Mouse (Mus musculus) forebrain, embryonic 10.5 days (tissue): Measurements from ENCODE around the gene Cd19. TPM values are rescaled to one million over a fixed set of nuclear protein-coding genes. Genes with fewer than 3 reads are reported as not detected.
A peak's percentile ranks its signal among the peaks of the same experiment; 100 is the strongest.

ENCODE experiments used
- DNase-seq: peaks from one replicate; pipeline ENCODE4 v3.0.0-alpha.2; 2017; ENCODE audit warnings: low spot score; ENCODE audit errors: extremely low spot score
- H3K27ac ChIP-seq: fragments of 300-500 bp; sonication (generic); 2 replicates; pipeline ENCODE4 v1.5.1; 2016; ENCODE audit warnings: mild to moderate bottlenecking
- H3K27me3 ChIP-seq: fragments of 300-500 bp; sonication (generic); 2 replicates; pipeline ENCODE4 v1.6.1; 2016; ENCODE audit warnings: mild to moderate bottlenecking; ENCODE audit not compliant: poor library complexity, severe bottlenecking
- H3K36me3 ChIP-seq: fragments of 300-500 bp; sonication (generic); replicated peaks from 2 replicates; pipeline ENCODE4 v1.6.1; 2016; ENCODE audit warnings: mild to moderate bottlenecking, moderate library complexity
- H3K4me1 ChIP-seq: fragments of 300-500 bp; sonication (generic); 2 replicates; pipeline ENCODE4 v1.6.1; 2016
- H3K4me3 ChIP-seq: fragments of 300-500 bp; sonication (generic); 2 replicates; pipeline ENCODE4 v1.5.1; 2016; ENCODE audit warnings: mild to moderate bottlenecking, moderate library complexity
- H3K9me3 ChIP-seq: fragments of 300-500 bp; sonication (generic); 2 replicates; pipeline ENCODE4 v1.6.1; 2016; ENCODE audit warnings: mild to moderate bottlenecking, moderate library complexity
- WGBS: fragments of 180-500 bp; shearing (Covaris S2); methylation state at CpG from one replicate; pipeline ENCODE4 v1.1.7; 2016; 5-methylcytosine and 5-hydroxymethylcytosine counted together
- polyA plus RNA-seq: library from polyadenylated mRNA; unstranded; fragments of >200 nt; fragmentation: Nextera tagmentation; extraction: Ambion mirVana; gene quantifications from 2 replicates; pipeline ENCODE4 v1.2.1, GENCODE M21; 2016

The Cd19 gene
- 0.07 and 0.14 TPM in 2 replicates for polyA plus RNA-seq

- Histone ChIP-seq H3K4me3 (no peak within 1 kb of the TSS), H3K27ac (no peak within 1 kb of the TSS; the same call in 1 of the 2 replicates), H3K9me3 (no peaks in the 10 kb centered on the region), H3K36me3 (no peaks in the 10 kb centered on the region), H3K27me3 (no peaks in the 10 kb centered on the region), H3K4me1 (peaks cover 23% of the 10 kb centered on the region)
- no peak for DNase-seq
- WGBS = 91% methylated on average over 6 of the region's 6 CpGs
These were observed at the start of gene Cd19 for GRCm38 (mm10) chr7:126414725-126415124. Gene Cd19 (minus strand): TSS chr7:126414889.

GRCm38 (mm10) chr7:126464121-126464520, 49.4 kb upstream of the Cd19 start:
- DNase-seq = no peak
- Histone ChIP-seq H3K27me3 (no peaks in the 10 kb centered on the region), H3K9me3 (no peaks in the 10 kb centered on the region), H3K27ac (no peak overlapping the region), H3K36me3 (peaks cover 38% of the 10 kb centered on the region), H3K4me3 (no peak overlapping the region), H3K4me1 (peaks cover 19% of the 10 kb centered on the region)
- WGBS = 62% methylated on average over 4 of the region's 4 CpGs

- Histone ChIP-seq H3K27ac (0 out of 2 replicates have a peak overlapping the region, but pooled peaks have one; percentile 0), H3K4me1 (peaks cover 19% of the 10 kb centered on the region), H3K36me3 (peaks cover 33% of the 10 kb centered on the region), H3K4me3 (no peak overlapping the region), H3K27me3 (no peaks in the 10 kb centered on the region), H3K9me3 (no peaks in the 10 kb centered on the region)
- DNase-seq = no peak
- 63% methylated on average over 4 of the region's 4 CpGs for WGBS
These were observed 48.9 kb upstream of the Cd19 start for GRCm38 (mm10) chr7:126463547-126463946.

- no peak for DNase-seq
- peaks cover 27% of the 10 kb centered on the region for H3K36me3 ChIP-seq
- H3K4me1 ChIP-seq = peaks cover 19% of the 10 kb centered on the region
- 53% methylated on average over 5 of the region's 5 CpGs for WGBS
- H3K27me3 ChIP-seq = no peaks in the 10 kb centered on the region
- H3K27ac ChIP-seq = peak within 1 kb of the TSS; percentile 57; the same call in 1 of the 2 replicates
- no peak within 1 kb of the TSS for H3K4me3 ChIP-seq
- no peaks in the 10 kb centered on the region for H3K9me3 ChIP-seq
These were observed 48.3 kb upstream of the Cd19 start, which contains the start of gene Atp2a1 for GRCm38 (mm10) chr7:126463004-126463403. Gene Atp2a1 (minus strand): TSS chr7:126463108.

GRCm38 (mm10) chr7:126461626-126462025, 46.9 kb upstream of the Cd19 start:
- H3K27me3 ChIP-seq = no peaks in the 10 kb centered on the region
- WGBS = 71% methylated on average over 3 of the region's 3 CpGs
- no peak overlapping the region for H3K27ac ChIP-seq
- H3K9me3 ChIP-seq = no peaks in the 10 kb centered on the region
- peaks cover 13% of the 10 kb centered on the region for H3K36me3 ChIP-seq
- no peak overlapping the region for H3K4me3 ChIP-seq
- peaks cover 19% of the 10 kb centered on the region for H3K4me1 ChIP-seq
- no peak for DNase-seq

- no peaks in the 10 kb centered on the region for H3K27me3 ChIP-seq
- 0 out of 2 replicates have a peak overlapping the region, but pooled peaks have one; percentile 12 for H3K27ac ChIP-seq
- WGBS = 58% methylated on average over 10 of the region's 10 CpGs
- H3K4me3 ChIP-seq = no peak overlapping the region
- H3K4me1 ChIP-seq = peaks cover 19% of the 10 kb centered on the region
- peaks cover 5% of the 10 kb centered on the region for H3K36me3 ChIP-seq
- no peaks in the 10 kb centered on the region for H3K9me3 ChIP-seq
- no peak for DNase-seq
These were observed 46.1 kb upstream of the Cd19 start for GRCm38 (mm10) chr7:126460623-126461399.

GRCm38 (mm10) chr7:126458844-126459618, 44.3 kb upstream of the Cd19 start:
- no peaks in the 10 kb centered on the region for H3K9me3 ChIP-seq
- DNase-seq = no peak
- WGBS = 87% methylated on average over 11 of the region's 11 CpGs
- H3K36me3 ChIP-seq = no peaks in the 10 kb centered on the region
- peaks cover 18% of the 10 kb centered on the region for H3K4me1 ChIP-seq
- H3K27ac ChIP-seq = no peak overlapping the region
- H3K27me3 ChIP-seq = no peaks in the 10 kb centered on the region
- no peak overlapping the region for H3K4me3 ChIP-seq

- no peak overlapping the region for H3K4me3 ChIP-seq
- H3K27ac ChIP-seq = no peak overlapping the region
- peaks cover 11% of the 10 kb centered on the region for H3K4me1 ChIP-seq
- H3K36me3 ChIP-seq = no peaks in the 10 kb centered on the region
- no peaks in the 10 kb centered on the region for H3K27me3 ChIP-seq
- WGBS = 85% methylated on average over 5 of the region's 5 CpGs
- no peaks in the 10 kb centered on the region for H3K9me3 ChIP-seq
- DNase-seq = no peak
These were observed 43.5 kb upstream of the Cd19 start for GRCm38 (mm10) chr7:126458225-126458624.

GRCm38 (mm10) chr7:126456382-126457266, 41.9 kb upstream of the Cd19 start:
- Histone ChIP-seq H3K9me3 (no peaks in the 10 kb centered on the region), H3K36me3 (no peaks in the 10 kb centered on the region), H3K27ac (no peak overlapping the region), H3K4me1 (peaks cover 6% of the 10 kb centered on the region; the same call in 1 of the 2 replicates), H3K4me3 (no peak overlapping the region), H3K27me3 (no peaks in the 10 kb centered on the region)
- no peak for DNase-seq
- WGBS = 90% methylated on average over 17 of the region's 17 CpGs

GRCm38 (mm10) chr7:126455242-126455641, 40.6 kb upstream of the Cd19 start:
- Histone ChIP-seq H3K4me1 (no peaks in the 10 kb centered on the region), H3K36me3 (no peaks in the 10 kb centered on the region), H3K27me3 (no peaks in the 10 kb centered on the region), H3K9me3 (no peaks in the 10 kb centered on the region), H3K4me3 (no peak overlapping the region), H3K27ac (no peak overlapping the region)
- no peak for DNase-seq
- WGBS = 85% methylated on average over 2 of the region's 2 CpGs

- no peaks in the 10 kb centered on the region for H3K4me1 ChIP-seq
- DNase-seq = no peak
- no peaks in the 10 kb centered on the region for H3K9me3 ChIP-seq
- H3K36me3 ChIP-seq = no peaks in the 10 kb centered on the region
- no peak overlapping the region for H3K27ac ChIP-seq
- no peaks in the 10 kb centered on the region for H3K27me3 ChIP-seq
- no peak overlapping the region for H3K4me3 ChIP-seq
- WGBS = 86% methylated on average over 7 of the region's 7 CpGs
These were observed 39.2 kb upstream of the Cd19 start for GRCm38 (mm10) chr7:126453861-126454260.

- H3K36me3 ChIP-seq = peaks cover 9% of the 10 kb centered on the region
- no peak for DNase-seq
- H3K4me1 ChIP-seq = no peaks in the 10 kb centered on the region
- 95% methylated on average over 3 of the region's 3 CpGs for WGBS
- H3K27ac ChIP-seq = no peak overlapping the region
- no peaks in the 10 kb centered on the region for H3K27me3 ChIP-seq
- no peaks in the 10 kb centered on the region for H3K9me3 ChIP-seq
- no peak overlapping the region for H3K4me3 ChIP-seq
These were observed 37.6 kb upstream of the Cd19 start for GRCm38 (mm10) chr7:126452244-126452643.
